Mouse (Mus musculus) midbrain, embryonic 15.5 days (tissue): ENCODE measurements around the gene 0610009B22Rik. TPM values are rescaled to one million over a fixed set of nuclear protein-coding genes. Genes with fewer than 3 reads are reported as not detected.
"Not testable (repeated sequence)": the region's sequence is repeated elsewhere in the genome, so short reads cannot be mapped to it uniquely, and the experiment has no call there.

Experiments
- ATAC-seq: fragments of 200-750 bp; cut with Nextera tagmentation; replicated peaks from 2 replicates; pipeline ENCODE4 v1.8.0; 2017; ENCODE audit warnings: moderate TSS enrichment
- H3K27ac ChIP-seq: fragments of 300-500 bp; sonication (generic); 2 replicates; pipeline ENCODE4 v1.5.1; 2015; ENCODE audit warnings: mild to moderate bottlenecking, inconsistent platforms
- H3K27me3 ChIP-seq: fragments of 300-500 bp; sonication (generic); replicated peaks from 2 replicates; pipeline ENCODE4 v1.6.1; 2015; ENCODE audit warnings: inconsistent platforms
- H3K36me3 ChIP-seq: fragments of 300-500 bp; sonication (generic); replicated peaks from 2 replicates; pipeline ENCODE4 v1.6.1; 2015; ENCODE audit warnings: inconsistent platforms
- H3K4me1 ChIP-seq: fragments of 300-500 bp; sonication (generic); 2 replicates; pipeline ENCODE4 v1.6.1; 2015; ENCODE audit warnings: inconsistent platforms
- H3K4me2 ChIP-seq: fragments of 300-500 bp; sonication (generic); 2 replicates; pipeline ENCODE4 v1.6.1; 2015; ENCODE audit warnings: inconsistent platforms, mild to moderate bottlenecking, moderate library complexity
- H3K4me3 ChIP-seq: fragments of 300-500 bp; sonication (generic); 2 replicates; pipeline ENCODE4 v1.5.1; 2015; ENCODE audit warnings: mild to moderate bottlenecking, inconsistent platforms
- H3K9ac ChIP-seq: fragments of 300-500 bp; sonication (generic); 2 replicates; pipeline ENCODE4 v1.6.1; 2015; ENCODE audit warnings: mild to moderate bottlenecking, inconsistent platforms
- H3K9me3 ChIP-seq: fragments of 300-500 bp; sonication (generic); 2 replicates; pipeline ENCODE4 v1.6.1; 2016; ENCODE audit warnings: inconsistent platforms
- WGBS: fragments of 180-500 bp; shearing (Covaris S2); methylation state at CpG from one replicate; pipeline ENCODE4 v1.1.7; 2015; ENCODE audit warnings: mixed read lengths; 5-methylcytosine and 5-hydroxymethylcytosine counted together
- polyA plus RNA-seq: library from polyadenylated mRNA; unstranded; fragments of >200 nt; fragmentation: Nextera tagmentation; extraction: Ambion mirVana; gene quantifications from 2 replicates; pipeline ENCODE4 v1.2.1, GENCODE M21; 2015

The 0610009B22Rik gene
- polyA plus RNA-seq = 81.7 and 86.0 TPM in 2 replicates

DNA sequence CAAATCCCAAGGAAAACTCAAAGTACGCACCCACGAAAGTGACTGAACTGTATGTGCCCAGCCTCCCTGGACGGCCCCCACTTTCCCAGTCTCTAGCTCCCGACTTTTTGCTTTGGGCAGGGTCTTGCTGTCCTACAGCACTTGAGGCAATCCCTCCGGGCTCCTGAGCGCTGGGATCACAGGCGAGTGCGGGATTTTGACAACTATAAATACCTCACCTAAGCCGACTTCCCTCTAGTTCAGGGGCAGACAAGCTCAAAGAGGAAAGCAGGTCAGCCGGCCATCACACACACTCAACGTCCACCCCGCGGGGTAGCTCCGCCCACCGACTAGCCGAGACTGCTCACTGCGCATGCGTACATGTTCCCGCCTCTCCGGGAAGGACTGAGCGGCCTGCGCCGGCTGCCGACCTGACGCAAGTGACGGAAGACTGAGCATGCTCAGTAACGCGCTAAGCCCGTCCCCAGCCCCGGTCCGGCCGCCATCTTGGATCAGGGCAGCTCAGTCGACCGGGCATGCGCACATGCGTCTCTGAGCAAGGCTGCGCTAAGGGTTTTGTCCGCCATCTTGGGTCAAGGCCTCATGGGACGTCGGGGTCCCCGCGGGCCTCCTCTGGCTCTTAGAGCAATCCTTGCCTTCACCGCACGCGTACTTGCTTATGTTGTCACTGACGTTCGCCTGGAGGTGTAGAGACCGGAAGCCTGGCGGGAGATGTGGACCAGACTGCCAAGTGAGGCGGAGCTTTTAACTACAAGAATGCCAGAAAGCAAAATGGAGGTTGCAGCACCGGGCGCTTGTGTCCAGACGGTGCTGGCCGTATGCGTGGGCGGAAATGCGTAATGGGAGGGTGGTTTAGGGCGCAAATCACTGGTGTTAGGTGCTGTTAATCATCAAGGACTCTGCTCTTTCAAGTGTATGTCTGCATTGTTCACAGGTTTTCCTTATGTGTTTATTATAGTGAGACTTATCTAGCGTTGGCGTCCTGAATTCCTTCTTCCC, at the start of gene 0610009B22Rik:
Gene 0610009B22Rik (minus strand): TSS at position 545 of the 999 bp plus-strand sequence.
- H3K36me3 ChIP-seq = no peaks in the 10 kb centered on the region
- H3K27me3 ChIP-seq = no peaks in the 10 kb centered on the region
- H3K4me1 ChIP-seq = peaks cover 16% of the 10 kb centered on the region
- under 1% methylated on average over 60 of the region's 60 CpGs for WGBS
- H3K4me2 ChIP-seq = peak within 1 kb of the TSS; percentile 73
- H3K9me3 ChIP-seq = no peaks in the 10 kb centered on the region
- peak within 1 kb of the TSS; percentile 65 for H3K4me3 ChIP-seq
- peak; percentile 99 for ATAC-seq
- peak within 1 kb of the TSS; percentile 99 for H3K27ac ChIP-seq
- peak within 1 kb of the TSS; percentile 75 for H3K9ac ChIP-seq

DNA sequence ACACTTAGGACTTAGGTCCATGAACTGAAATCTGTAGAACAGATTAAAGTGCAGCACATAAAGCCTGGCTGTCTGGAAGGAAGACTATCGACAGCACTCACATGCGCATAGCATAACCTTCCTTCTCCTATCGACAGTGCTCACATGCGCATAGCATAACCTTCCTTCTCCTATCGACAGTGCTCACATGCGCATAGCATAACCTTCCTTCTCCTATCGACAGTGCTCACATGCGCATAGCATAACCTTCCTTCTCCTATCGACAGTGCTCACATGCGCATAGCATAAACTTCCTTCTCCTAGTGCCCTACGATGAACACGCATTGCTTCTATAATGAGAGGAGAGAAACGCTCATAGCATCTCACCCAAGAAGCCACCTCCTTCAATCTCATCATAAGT, 45.5 kb upstream of the 0610009B22Rik start:
- not testable (repeated sequence) for H3K9ac ChIP-seq, H3K4me2 ChIP-seq, H3K27me3 ChIP-seq, H3K4me3 ChIP-seq, H3K27ac ChIP-seq, H3K4me1 ChIP-seq, H3K9me3 ChIP-seq, ATAC-seq
- 94% methylated on average over 13 of the region's 13 CpGs for WGBS
- H3K36me3 ChIP-seq = peaks cover 25% of the 10 kb centered on the region

DNA sequence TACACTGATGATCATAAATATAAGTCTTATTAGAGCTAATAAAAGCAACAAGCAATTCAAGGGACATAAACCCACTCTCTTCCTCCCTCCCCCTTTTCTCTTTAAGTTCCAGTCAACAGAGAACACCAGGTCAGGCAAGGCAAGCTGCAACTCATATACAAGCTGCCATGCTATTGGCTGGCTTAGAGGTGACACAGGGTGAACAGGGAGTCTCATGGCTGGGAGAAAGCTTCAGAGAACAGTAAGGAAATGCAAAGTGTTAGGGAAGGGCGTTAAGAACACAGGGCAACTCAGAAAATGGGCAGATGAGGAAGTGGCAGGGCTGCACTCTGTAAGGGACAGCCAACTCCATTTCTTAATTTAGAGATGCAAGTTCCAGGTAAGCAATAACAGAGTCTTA, 44.2 kb upstream of the 0610009B22Rik start:
- no peak overlapping the region for H3K27ac ChIP-seq
- H3K36me3 ChIP-seq = peaks cover 21% of the 10 kb centered on the region
- H3K27me3 ChIP-seq = no peaks in the 10 kb centered on the region
- no peaks in the 10 kb centered on the region for H3K4me1 ChIP-seq
- WGBS = 93% methylated on average over 1 of the region's 1 CpGs
- H3K9me3 ChIP-seq = no peaks in the 10 kb centered on the region
- ATAC-seq = no peak
- no peak overlapping the region for H3K9ac ChIP-seq
- no peak overlapping the region for H3K4me2 ChIP-seq
- H3K4me3 ChIP-seq = no peak overlapping the region

- Histone ChIP-seq H3K36me3 (peaks cover 39% of the 10 kb centered on the region), H3K27me3 (no peaks in the 10 kb centered on the region), H3K9ac (no peak overlapping the region), H3K9me3 (no peaks in the 10 kb centered on the region), H3K4me2 (no peak overlapping the region), H3K27ac (no peak overlapping the region), H3K4me1 (no peaks in the 10 kb centered on the region), H3K4me3 (no peak overlapping the region)
- ATAC-seq = no peak
- WGBS = 94% methylated on average over 11 of the region's 11 CpGs
These were observed 32.4 kb upstream of the 0610009B22Rik start for GRCm38 (mm10) chr11:51721066-51721465.

DNA sequence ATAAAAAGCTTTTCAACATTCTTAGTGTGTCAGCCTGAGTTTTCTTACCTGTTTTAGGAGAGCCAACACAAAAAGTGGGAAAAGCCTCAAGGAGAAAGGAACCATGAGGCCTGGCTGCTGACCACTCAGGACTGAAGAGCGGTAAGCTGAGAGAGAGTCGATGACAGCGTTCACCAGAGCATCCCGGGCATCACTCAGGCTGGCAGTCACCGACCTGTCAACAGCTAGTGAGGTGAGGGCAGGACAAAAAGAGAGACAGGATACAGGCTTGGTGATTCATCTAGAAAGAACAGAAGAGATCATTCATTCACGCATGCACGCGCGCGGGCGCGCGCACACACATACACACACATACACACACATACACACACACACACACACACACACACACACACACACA, 18.4 kb upstream of the 0610009B22Rik start:
- WGBS = 93% methylated on average over 13 of the region's 13 CpGs
- Histone ChIP-seq H3K4me3 (no peak overlapping the region), H3K4me1 (no peaks in the 10 kb centered on the region), H3K27ac (no peak overlapping the region), H3K9ac (no peak overlapping the region), H3K27me3 (no peaks in the 10 kb centered on the region), H3K36me3 (peaks cover 51% of the 10 kb centered on the region), H3K9me3 (no peaks in the 10 kb centered on the region), H3K4me2 (no peak overlapping the region)
- no peak for ATAC-seq

- Histone ChIP-seq H3K36me3 (peaks cover 51% of the 10 kb centered on the region), H3K4me3 (no peak overlapping the region), H3K27me3 (no peaks in the 10 kb centered on the region), H3K9ac (no peak overlapping the region), H3K4me2 (no peak overlapping the region), H3K9me3 (no peaks in the 10 kb centered on the region), H3K4me1 (no peaks in the 10 kb centered on the region), H3K27ac (no peak overlapping the region)
- 97% methylated on average over 10 of the region's 10 CpGs for WGBS
- ATAC-seq = no peak
These were observed 17.8 kb upstream of the 0610009B22Rik start for GRCm38 (mm10) chr11:51706451-51706850.

GRCm38 (mm10) chr11:51703379-51703998, 14.8 kb upstream of the 0610009B22Rik start:
- ATAC-seq = no peak
- peaks cover 59% of the 10 kb centered on the region for H3K36me3 ChIP-seq

DNA sequence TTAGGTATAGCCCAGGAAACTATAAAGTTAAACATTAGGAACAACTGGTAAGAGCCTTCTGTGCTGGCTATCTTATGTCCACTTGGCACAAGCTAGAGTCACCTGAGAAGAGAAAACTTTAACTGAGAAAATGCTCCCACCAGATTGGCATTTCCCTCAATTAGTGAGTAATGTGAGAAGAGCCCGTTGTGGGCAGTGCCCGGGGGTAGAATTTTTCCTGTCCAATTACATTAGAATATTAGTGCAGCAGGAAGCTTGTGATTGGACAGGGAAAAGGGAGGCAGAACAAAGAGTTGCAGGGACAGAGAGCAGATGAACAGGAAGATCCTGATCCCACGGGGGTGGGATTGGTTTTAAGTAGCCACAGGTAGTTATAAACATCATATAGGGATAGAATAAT, 14.2 kb upstream of the 0610009B22Rik start:
- Histone ChIP-seq H3K4me3 (no peak overlapping the region), H3K9ac (no peak overlapping the region), H3K4me2 (no peak overlapping the region), H3K36me3 (peaks cover 60% of the 10 kb centered on the region), H3K27ac (no peak overlapping the region), H3K9me3 (no peaks in the 10 kb centered on the region), H3K4me1 (no peaks in the 10 kb centered on the region), H3K27me3 (no peaks in the 10 kb centered on the region)
- no peak for ATAC-seq
- WGBS = 83% methylated on average over 3 of the region's 3 CpGs

More at GRCm38 (mm10) chr11:51703379-51703998, 14.8 kb upstream of the 0610009B22Rik start:
- no peaks in the 10 kb centered on the region for H3K27me3 ChIP-seq
- no peak overlapping the region for H3K9ac ChIP-seq
- no peaks in the 10 kb centered on the region for H3K9me3 ChIP-seq
- H3K4me2 ChIP-seq = no peak overlapping the region
- WGBS = 62% methylated on average over 10 of the region's 10 CpGs
- H3K4me1 ChIP-seq = no peaks in the 10 kb centered on the region
- H3K4me3 ChIP-seq = no peak overlapping the region
- no peak overlapping the region for H3K27ac ChIP-seq

DNA sequence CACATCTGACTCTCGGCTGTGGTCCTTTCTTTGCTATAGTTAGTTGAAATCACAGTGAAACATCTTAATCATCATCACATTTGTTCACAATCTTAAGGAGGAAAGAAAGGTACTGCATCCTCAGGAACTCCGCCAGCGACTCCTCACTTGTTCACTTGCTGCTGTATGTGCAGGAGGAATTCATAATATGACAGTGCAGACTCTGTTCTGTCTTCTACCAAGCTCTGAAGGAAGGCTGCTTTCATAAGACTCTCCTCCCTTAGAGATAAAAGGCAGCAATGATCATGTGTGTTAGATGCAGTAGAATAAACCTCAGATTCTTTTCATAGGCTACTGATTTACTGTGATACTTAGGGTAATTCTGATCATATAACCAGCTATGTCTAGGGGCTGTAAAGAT, 6.3 kb upstream of the 0610009B22Rik start:
- Histone ChIP-seq H3K27ac (no peak overlapping the region), H3K4me2 (no peak overlapping the region), H3K9ac (no peak overlapping the region), H3K36me3 (peaks cover 27% of the 10 kb centered on the region), H3K4me3 (no peak overlapping the region), H3K9me3 (no peaks in the 10 kb centered on the region), H3K27me3 (no peaks in the 10 kb centered on the region), H3K4me1 (no peaks in the 10 kb centered on the region)
- ATAC-seq = no peak
- WGBS = 95% methylated on average over 3 of the region's 3 CpGs

DNA sequence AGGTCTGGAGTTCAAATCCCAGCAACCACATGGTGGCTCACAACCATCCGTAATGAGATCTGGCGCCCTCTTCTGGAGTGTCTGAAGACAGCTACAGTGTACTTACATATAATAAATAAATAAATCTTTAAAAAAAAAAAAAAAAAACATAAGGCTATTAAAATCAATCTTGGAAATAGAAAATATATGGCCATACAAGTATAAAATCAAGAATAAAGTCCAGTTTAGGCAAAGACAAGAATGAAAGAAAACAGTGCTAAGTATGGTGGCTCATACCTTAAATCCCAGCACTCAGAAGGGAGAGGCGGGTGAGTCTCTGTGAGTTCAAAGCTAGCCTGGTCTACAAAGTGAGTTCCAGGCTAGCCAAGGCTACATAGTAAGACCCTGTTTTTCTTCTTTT, 1.9 kb upstream of the 0610009B22Rik start:
- 96% methylated on average over 1 of the region's 3 CpGs for WGBS
- not testable (repeated sequence) for H3K4me2 ChIP-seq, H3K27ac ChIP-seq, H3K9me3 ChIP-seq, H3K27me3 ChIP-seq, H3K9ac ChIP-seq, H3K36me3 ChIP-seq, H3K4me3 ChIP-seq, ATAC-seq
- peaks cover 16% of the 10 kb centered on the region for H3K4me1 ChIP-seq

- WGBS = 19% methylated on average over 6 of the region's 6 CpGs
- H3K27me3 ChIP-seq = no peaks in the 10 kb centered on the region
- ATAC-seq = no peak
- H3K9ac ChIP-seq = peak overlapping the region; percentile 60
- peaks cover 16% of the 10 kb centered on the region for H3K4me1 ChIP-seq
- H3K4me3 ChIP-seq = peak overlapping the region; percentile 65
- H3K4me2 ChIP-seq = peak overlapping the region; percentile 60
- no peaks in the 10 kb centered on the region for H3K9me3 ChIP-seq
- H3K27ac ChIP-seq = peak overlapping the region; percentile 99
- H3K36me3 ChIP-seq = no peaks in the 10 kb centered on the region
These were observed 669 bp upstream of the 0610009B22Rik start for GRCm38 (mm10) chr11:51689343-51689742.

DNA sequence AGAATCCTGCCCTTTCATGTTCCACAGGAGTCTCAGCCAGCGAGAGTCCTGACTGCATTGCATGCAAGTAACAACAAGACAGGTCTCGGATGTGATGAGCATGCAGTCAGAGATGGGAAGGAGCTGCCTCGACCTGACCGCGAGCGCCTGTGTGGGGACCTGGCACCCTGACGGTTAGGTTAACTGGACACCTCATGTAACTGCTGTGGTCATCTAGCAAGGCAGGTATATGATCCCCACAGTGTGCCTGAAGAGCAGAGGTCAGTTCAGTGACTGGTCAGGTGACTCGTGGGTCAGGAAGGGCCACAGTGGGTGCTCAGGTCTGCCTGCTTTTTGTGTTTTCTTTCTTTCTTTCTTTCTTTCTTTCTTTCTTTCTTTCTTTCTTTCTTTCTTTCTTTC, 6.7 kb downstream of the 0610009B22Rik start:
- H3K4me3 ChIP-seq = no peak overlapping the region
- no peaks in the 10 kb centered on the region for H3K27me3 ChIP-seq
- no peaks in the 10 kb centered on the region for H3K9me3 ChIP-seq
- WGBS = 54% methylated on average over 8 of the region's 8 CpGs
- no peaks in the 10 kb centered on the region for H3K4me1 ChIP-seq
- H3K4me2 ChIP-seq = no peak overlapping the region
- no peak overlapping the region for H3K27ac ChIP-seq
- H3K36me3 ChIP-seq = no peaks in the 10 kb centered on the region
- no peak overlapping the region for H3K9ac ChIP-seq
- no peak for ATAC-seq
